Comparison of ENCODE assay signal across 8 mouse cellular contexts in genomic region chr9:44130581-44131275, GRCm38 (mm10). TPM values are rescaled to one million over a fixed set of nuclear protein-coding genes. Genes with fewer than 3 reads are reported as not detected.
DNase-seq lines count a peak whose midpoint lies in the region; ATAC-seq and TF ChIP-seq lines count a peak whose summit lies in the region.

No protein-coding gene starts in this region.

- H3K4me1 ChIP-seq in liver, embryonic 15.5 days (replicated peaks), result peaks cover 43% of the 10 kb centered on the region
- peaks cover 50% of the 10 kb centered on the region for H3K4me1 ChIP-seq in neural tube, embryonic 15.5 days

- H3K79me2 ChIP-seq in C2C12 (ENCODE audit: control insufficient read depth, insufficient read depth), result no peaks in the 10 kb centered on the region

- no peaks in the 10 kb centered on the region for H3K9me3 ChIP-seq in liver, embryonic 15.5 days (replicated peaks)
- H3K9me3 ChIP-seq in neural tube, embryonic 15.5 days (replicated peaks), result no peaks in the 10 kb centered on the region

- H3K4me3 ChIP-seq in C2C12 (ENCODE audit: insufficient read depth, poor library complexity, severe bottlenecking), result no peak overlapping the region
- peak overlapping the region; percentile 34; the same call in 1 of the 2 replicates for H3K4me3 ChIP-seq in liver, embryonic 15.5 days (replicated peaks)
- H3K4me3 ChIP-seq in neural tube, embryonic 15.5 days (replicated peaks), result no peak overlapping the region; the same call in 1 of the 2 replicates

- intact Hi-C loops in gastrocnemius, postnatal 14 days (cut with DNase I; ENCODE audit: low total_unique reads), result loop anchor here (5.0 to 10.0 kb wide), 2 partner anchors 104 to 352 kb away; partner anchors contain the start of genes Bcl9l and Cbl

- peak overlapping the region; percentile 63 for H3K4me2 ChIP-seq in liver, embryonic 15.5 days
- peak overlapping the region; percentile 57 for H3K4me2 ChIP-seq in neural tube, embryonic 15.5 days

- peak overlapping the region; percentile 57; the same call in 1 of the 2 replicates for H3K27ac ChIP-seq in liver, embryonic 15.5 days (replicated peaks)
- peak overlapping the region; percentile 65 for H3K27ac ChIP-seq in neural tube, embryonic 15.5 days (replicated peaks)

- no peaks in the 10 kb centered on the region for H3K79me3 ChIP-seq in C2C12 (ENCODE audit: low read depth)

- WGBS in liver, embryonic 15.5 days (ENCODE audit: insufficient replicate concordance), result 16% methylated on average over 19 of the region's 19 CpGs
- WGBS in neural tube, embryonic 15.5 days, result 16% methylated on average over 19 of the region's 19 CpGs

- H3K27me3 ChIP-seq in C2C12 (ENCODE audit: control insufficient read depth, insufficient read depth, insufficient read length), result no peaks in the 10 kb centered on the region
- peaks cover 80% of the 10 kb centered on the region for H3K27me3 ChIP-seq in liver, embryonic 15.5 days
- H3K27me3 ChIP-seq in neural tube, embryonic 15.5 days (replicated peaks), result peaks cover 53% of the 10 kb centered on the region

- peak overlapping the region; percentile 47 for H3ac ChIP-seq in C2C12 (ENCODE audit: control insufficient read depth, insufficient read length, low read depth)

- TF ChIP-seq CTCF in C2C12 (IDR thresholded peaks at IDR 0.05; ENCODE audit: control insufficient read depth, insufficient read depth, insufficient read length), result no peak

- no peaks in the 10 kb centered on the region for H3K36me3 ChIP-seq in C2C12 (ENCODE audit: control insufficient read depth, insufficient read depth)
- no peaks in the 10 kb centered on the region for H3K36me3 ChIP-seq in liver, embryonic 15.5 days (replicated peaks)
- no peaks in the 10 kb centered on the region for H3K36me3 ChIP-seq in neural tube, embryonic 15.5 days

- ATAC-seq in liver, embryonic 15.5 days (ENCODE audit: insufficient read depth), result peak; percentile 47
- ATAC-seq in neural tube, embryonic 15.5 days (ENCODE audit: low FRiP score), result no peak
- no peak for ATAC-seq in erythroblast, adult 5-6 weeks (replicated peaks; ENCODE audit: low FRiP score, poor library complexity, severe bottlenecking)

- DNase-seq in R1 (ENCODE audit: low read depth, low spot score), result peak; percentile 83
- DNase-seq in gastrocnemius, postnatal 14 days, result peak; percentile 56
- peak; percentile 79 for DNase-seq in induced T-regulatory cell, adult 2 months (ENCODE audit: low read depth)
- no peak for DNase-seq in ovary, adult 18-20 months (ENCODE audit: low spot score)

- H3K9ac ChIP-seq in liver, embryonic 15.5 days, result no peak overlapping the region
- peak overlapping the region; percentile 37; the same call in 1 of the 2 replicates for H3K9ac ChIP-seq in neural tube, embryonic 15.5 days (replicated peaks)

TF ChIP-seq in C2C12, 6 proteins besides CTCF, POLR2A, EP300 and RAD21:
- no peak for TF ChIP-seq CEBPB (IDR thresholded peaks at IDR 0.05; ENCODE audit: low read depth)
- TF ChIP-seq MAX (IDR thresholded peaks at IDR 0.05), result no peak
- no peak for TF ChIP-seq USF1 (IDR thresholded peaks at IDR 0.05; ENCODE audit: low read depth)
- no peak for TF ChIP-seq MYOG (IDR thresholded peaks at IDR 0.05; ENCODE audit: control insufficient read depth, extremely low read depth, insufficient read length)
- no peak for TF ChIP-seq FOSL1 (IDR thresholded peaks at IDR 0.05; ENCODE audit: insufficient read depth, low read length, poor library complexity, severe bottlenecking)
- no peak for TF ChIP-seq MYOD1 (IDR thresholded peaks at IDR 0.05; ENCODE audit: control insufficient read depth, insufficient read length, low read depth)

RNA-seq across cellular contexts. Expression of gene Mcam, which starts 3.5 kb away (rescaled TPM):
- 21.7 TPM for polyA plus RNA-seq in C2C12 (2012; fragmentation: generic; extraction: Trizol)
- total RNA-seq in gastrocnemius, postnatal 14 days (2021), result 10 to 100 TPM; 62.3 to 83.8 TPM
- polyA plus RNA-seq in liver, embryonic 15.5 days (2015; fragmentation: Nextera tagmentation; extraction: Ambion mirVana), result 4.4 and 4.8 TPM in 2 replicates
- 17.3 and 22.6 TPM in 2 replicates for polyA plus RNA-seq in neural tube, embryonic 15.5 days (2015; fragmentation: Nextera tagmentation; extraction: Ambion mirVana)
- 0.77 TPM in 1 of 2 replicates, not detected in the other for total RNA-seq in erythroblast, adult 5-6 weeks (2015; ENCODE audit: low replicate concordance)
- total RNA-seq in erythroblast, adult 5-6 weeks (2017; ENCODE audit: low replicate concordance), result 0.60 TPM in 1 of 2 replicates, not detected in the other

RNA-seq across cellular contexts. Expression of gene Rnf26, which starts 17.4 kb away (rescaled TPM):
- polyA plus RNA-seq in C2C12 (2012; fragmentation: generic; extraction: Trizol), result 52.6 TPM
- total RNA-seq in gastrocnemius, postnatal 14 days (2021), result 1 to 10 TPM; 6.4 to 8.4 TPM
- polyA plus RNA-seq in liver, embryonic 15.5 days (2015; fragmentation: Nextera tagmentation; extraction: Ambion mirVana), result 35.2 and 38.4 TPM in 2 replicates
- polyA plus RNA-seq in neural tube, embryonic 15.5 days (2015; fragmentation: Nextera tagmentation; extraction: Ambion mirVana), result 33.7 and 42.5 TPM in 2 replicates
- 11.1 and 23.6 TPM in 2 replicates for total RNA-seq in erythroblast, adult 5-6 weeks (2015; ENCODE audit: low replicate concordance)
- total RNA-seq in erythroblast, adult 5-6 weeks (2017; ENCODE audit: low replicate concordance), result 13.5 and 15.6 TPM in 2 replicates

RNA-seq across cellular contexts. Expression of gene Gm49380, which starts 17.4 kb away (rescaled TPM):
- polyA plus RNA-seq in C2C12 (2012; fragmentation: generic; extraction: Trizol), result 0.05 TPM
- 1 to 10 TPM in 1 of 2 experiments, under 1 TPM in 1; 0.23 to 1.2 TPM for total RNA-seq in gastrocnemius, postnatal 14 days (2021)
- polyA plus RNA-seq in liver, embryonic 15.5 days (2015; fragmentation: Nextera tagmentation; extraction: Ambion mirVana), result not detected in 2 replicates
- polyA plus RNA-seq in neural tube, embryonic 15.5 days (2015; fragmentation: Nextera tagmentation; extraction: Ambion mirVana), result 0.15 and 0.58 TPM in 2 replicates
- total RNA-seq in erythroblast, adult 5-6 weeks (2015; ENCODE audit: low replicate concordance), result not detected in 2 replicates
- total RNA-seq in erythroblast, adult 5-6 weeks (2017; ENCODE audit: low replicate concordance), result not detected in 2 replicates

RNA-seq across cellular contexts. Expression of gene C1qtnf5, which starts 23.7 kb away (rescaled TPM):
- polyA plus RNA-seq in C2C12 (2012; fragmentation: generic; extraction: Trizol), result 0.15 TPM
- total RNA-seq in gastrocnemius, postnatal 14 days (2021), result 10 to 100 TPM; 22.9 to 25.7 TPM
- 0.29 and 0.53 TPM in 2 replicates for polyA plus RNA-seq in liver, embryonic 15.5 days (2015; fragmentation: Nextera tagmentation; extraction: Ambion mirVana)
- 5.8 and 9.3 TPM in 2 replicates for polyA plus RNA-seq in neural tube, embryonic 15.5 days (2015; fragmentation: Nextera tagmentation; extraction: Ambion mirVana)
- total RNA-seq in erythroblast, adult 5-6 weeks (2015; ENCODE audit: low replicate concordance), result 2.1 TPM in 1 of 2 replicates, not detected in the other
- not detected in 2 replicates for total RNA-seq in erythroblast, adult 5-6 weeks (2017; ENCODE audit: low replicate concordance)

RNA-seq across cellular contexts. Expression of gene Mfrp, which starts 29.2 kb away (rescaled TPM):
- 0.05 TPM for polyA plus RNA-seq in C2C12 (2012; fragmentation: generic; extraction: Trizol)
- total RNA-seq in gastrocnemius, postnatal 14 days (2021), result under 1 TPM in 1 of 2 experiments, not detected in 1; 0.06 TPM
- 0.10 TPM in 1 of 2 replicates, not detected in the other for polyA plus RNA-seq in liver, embryonic 15.5 days (2015; fragmentation: Nextera tagmentation; extraction: Ambion mirVana)
- polyA plus RNA-seq in neural tube, embryonic 15.5 days (2015; fragmentation: Nextera tagmentation; extraction: Ambion mirVana), result 0.08 and 0.28 TPM in 2 replicates
- not detected in 2 replicates for total RNA-seq in erythroblast, adult 5-6 weeks (2015; ENCODE audit: low replicate concordance)
- total RNA-seq in erythroblast, adult 5-6 weeks (2017; ENCODE audit: low replicate concordance), result not detected in 2 replicates
